Mouse (Mus musculus): ENCODE results near the gene Suds3. TPM values are rescaled to one million over a fixed set of nuclear protein-coding genes. Genes with fewer than 3 reads are reported as not detected.

Suds3 gene
- polyA plus RNA-seq, 1 experiment from 2014 or later, result 51.1 TPM

DNA sequence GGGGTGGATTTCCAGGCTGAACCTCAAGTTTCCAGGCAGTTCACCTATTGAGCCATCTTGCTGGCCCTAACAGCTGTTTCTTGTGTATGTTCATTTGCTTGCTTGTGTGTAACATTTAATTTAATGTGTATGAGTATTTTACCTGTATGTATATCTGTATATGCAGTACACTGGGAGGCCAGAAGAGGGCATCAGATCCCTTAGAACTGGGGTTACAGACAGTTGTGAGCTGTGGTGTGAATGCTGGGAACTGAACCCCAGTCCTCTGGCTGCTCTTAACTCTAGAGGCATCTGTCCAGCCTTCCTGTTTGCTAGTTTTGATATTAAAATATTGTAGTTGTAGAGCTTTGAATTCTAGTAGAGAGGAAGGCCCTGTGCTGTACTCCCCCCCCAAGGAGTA, 37.0 kb upstream of the Suds3 start:
- H3K27ac ChIP-seq (ENCODE audit: low read depth, low read length), result no peak overlapping the region
- H3K4me3 ChIP-seq (ENCODE audit: low read depth, low read length), result no peak overlapping the region
- no peak overlapping the region for H3K9ac ChIP-seq (replicated peaks; ENCODE audit: low read depth, low read length)
- ATAC-seq (ENCODE audit: low read depth), result no peak
- no peaks in the 10 kb centered on the region for H3K9me3 ChIP-seq (ENCODE audit: control insufficient read depth, low read length)
- no peak overlapping the region for H3K4me2 ChIP-seq (ENCODE audit: low read depth, low read length)
- H3K4me1 ChIP-seq (ENCODE audit: control insufficient read depth, insufficient read depth, low read length), result no peaks in the 10 kb centered on the region
- no peaks in the 10 kb centered on the region for H3K27me3 ChIP-seq (ENCODE audit: control insufficient read depth, insufficient read depth, low read length)
- H3K36me3 ChIP-seq (ENCODE audit: control insufficient read depth, insufficient read depth, low read length), result no peaks in the 10 kb centered on the region

DNA sequence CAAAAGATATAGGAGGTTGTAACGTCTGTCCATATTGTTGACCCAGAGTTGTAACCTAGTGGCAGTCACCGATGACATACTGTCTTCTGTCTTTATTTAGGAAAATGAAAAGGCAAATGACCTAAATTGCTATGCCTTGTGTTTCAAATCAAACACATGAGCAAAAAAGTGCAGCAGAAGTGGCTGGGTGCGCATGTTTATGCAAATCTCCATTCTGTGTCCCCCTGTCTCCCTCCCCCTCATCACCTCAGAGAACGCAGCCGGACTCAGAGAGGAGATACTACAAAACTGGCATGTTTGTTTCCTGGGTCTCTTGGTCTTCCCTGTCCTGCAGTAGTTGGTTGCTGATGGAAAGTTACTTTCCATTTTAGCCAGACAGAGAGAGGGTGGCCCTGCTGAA, 34.2 kb upstream of the Suds3 start:
- Histone ChIP-seq H3K4me2 (ENCODE audit: low read depth, low read length) (no peak overlapping the region), H3K27ac (ENCODE audit: low read depth, low read length) (no peak overlapping the region), H3K9me3 (ENCODE audit: control insufficient read depth, low read length) (no peaks in the 10 kb centered on the region), H3K4me3 (ENCODE audit: low read depth, low read length) (no peak overlapping the region), H3K27me3 (ENCODE audit: control insufficient read depth, insufficient read depth, low read length) (no peaks in the 10 kb centered on the region), H3K36me3 (ENCODE audit: control insufficient read depth, insufficient read depth, low read length) (no peaks in the 10 kb centered on the region), H3K4me1 (ENCODE audit: control insufficient read depth, insufficient read depth, low read length) (no peaks in the 10 kb centered on the region), H3K9ac (replicated peaks; ENCODE audit: low read depth, low read length) (no peak overlapping the region)
- 83% methylated on average over 5 of the region's 5 CpGs for WGBS
- no peak for ATAC-seq (ENCODE audit: low read depth)

DNA sequence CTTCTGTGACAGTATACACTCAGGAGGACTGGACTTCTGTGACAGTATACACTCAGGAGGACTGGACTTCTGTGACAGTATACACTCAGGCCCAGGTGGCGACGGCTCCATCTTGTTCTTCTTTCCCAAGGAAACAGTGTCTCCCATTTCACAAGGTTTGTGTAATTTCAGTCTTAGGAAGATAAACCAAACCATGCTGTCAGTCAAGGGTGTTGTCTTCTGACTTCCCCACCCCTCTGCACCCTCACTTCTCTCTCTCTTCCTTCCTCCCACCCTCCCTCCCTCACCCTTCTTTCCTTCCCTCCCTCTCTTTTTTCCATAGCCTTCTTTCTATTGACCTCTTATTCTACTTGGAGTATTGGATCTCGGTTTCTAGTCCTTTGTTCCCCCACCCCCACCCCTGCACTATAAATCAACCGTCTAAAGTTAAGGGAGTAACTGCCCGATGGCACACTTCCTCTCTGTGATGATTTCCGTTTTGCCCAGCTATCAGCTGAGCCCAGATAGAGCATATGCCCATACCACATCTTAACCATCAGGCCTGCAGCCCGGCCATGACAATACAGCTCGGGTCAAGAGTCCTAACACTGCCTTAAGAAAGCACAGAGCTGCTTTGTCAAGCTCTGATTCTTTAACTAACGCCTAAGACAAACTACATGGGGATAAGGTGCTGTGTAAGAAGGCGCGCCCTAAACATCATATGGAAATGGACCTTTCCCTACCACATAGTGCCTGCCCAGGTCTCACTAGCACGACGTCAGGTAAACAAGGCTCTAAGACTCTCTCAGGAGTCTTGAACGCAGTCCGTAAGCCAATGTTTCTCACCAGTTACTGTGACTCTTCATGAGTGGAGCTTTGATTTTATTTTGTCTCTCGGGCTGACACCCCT, 33.4 kb upstream of the Suds3 start:
- Histone ChIP-seq H3K27me3 (ENCODE audit: control insufficient read depth, insufficient read depth, low read length) (no peaks in the 10 kb centered on the region), H3K9ac (replicated peaks; ENCODE audit: low read depth, low read length) (no peak overlapping the region), H3K4me2 (ENCODE audit: low read depth, low read length) (no peak overlapping the region), H3K9me3 (ENCODE audit: control insufficient read depth, low read length) (no peaks in the 10 kb centered on the region), H3K4me1 (ENCODE audit: control insufficient read depth, insufficient read depth, low read length) (no peaks in the 10 kb centered on the region), H3K27ac (ENCODE audit: low read depth, low read length) (no peak overlapping the region), H3K4me3 (ENCODE audit: low read depth, low read length) (no peak overlapping the region), H3K36me3 (ENCODE audit: control insufficient read depth, insufficient read depth, low read length) (no peaks in the 10 kb centered on the region)
- WGBS, result 76% methylated on average over 16 of the region's 16 CpGs
- no peak for ATAC-seq (ENCODE audit: low read depth)

DNA sequence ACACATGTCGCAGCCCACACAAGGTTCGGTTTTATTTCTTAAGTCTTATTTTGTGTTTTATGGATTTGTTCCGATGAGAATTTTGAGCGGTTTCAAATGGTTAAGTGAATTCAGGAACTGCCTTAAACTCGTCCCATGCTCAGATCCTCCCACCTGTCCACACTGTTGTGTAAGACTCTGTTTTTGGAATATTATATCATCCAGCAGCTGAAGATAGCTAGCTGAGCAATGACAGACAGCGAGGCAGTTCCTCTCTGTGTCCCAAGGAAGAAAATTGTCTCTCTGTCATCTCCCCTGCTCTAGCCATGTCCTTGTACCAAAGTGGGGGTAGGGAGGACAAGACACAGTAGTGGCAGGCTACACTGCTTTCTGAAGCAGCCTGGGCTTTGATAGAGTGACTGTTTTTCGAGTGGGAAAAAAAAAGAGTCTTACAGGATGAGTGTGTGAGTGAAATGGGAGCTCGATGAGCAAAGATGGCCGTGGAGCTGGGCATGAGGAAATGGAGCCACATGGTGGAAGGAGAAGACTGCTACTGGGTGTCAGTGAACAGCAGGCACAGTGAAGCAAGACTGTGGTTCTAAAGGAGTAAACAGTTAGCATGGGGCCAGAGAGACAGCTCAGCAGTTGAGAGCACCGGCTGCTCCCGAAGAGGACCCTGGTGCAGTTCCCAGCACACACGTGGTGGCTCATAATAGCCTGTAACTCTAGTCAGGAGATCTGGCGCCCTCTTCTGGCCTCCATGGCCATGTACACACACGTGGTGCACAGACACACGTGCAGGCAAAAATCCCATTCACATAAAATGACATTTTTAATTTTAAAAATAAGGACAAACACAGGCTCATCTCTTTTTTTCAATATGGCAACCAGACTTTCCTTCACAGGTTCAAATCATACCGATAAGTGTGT, 31.5 kb upstream of the Suds3 start:
- whole genome bisulfite sequencing, result 93% methylated on average over 16 of the region's 16 CpGs
- H3K4me1 ChIP-seq (ENCODE audit: control insufficient read depth, insufficient read depth, low read length), result no peaks in the 10 kb centered on the region
- no peaks in the 10 kb centered on the region for H3K9me3 ChIP-seq (ENCODE audit: control insufficient read depth, low read length)
- H3K9ac ChIP-seq (replicated peaks; ENCODE audit: low read depth, low read length), result no peak overlapping the region
- H3K27me3 ChIP-seq (ENCODE audit: control insufficient read depth, insufficient read depth, low read length), result no peaks in the 10 kb centered on the region
- no peak for ATAC-seq (ENCODE audit: low read depth)
- H3K36me3 ChIP-seq (ENCODE audit: control insufficient read depth, insufficient read depth, low read length), result no peaks in the 10 kb centered on the region
- no peak overlapping the region for H3K4me3 ChIP-seq (ENCODE audit: low read depth, low read length)
- no peak overlapping the region for H3K27ac ChIP-seq (ENCODE audit: low read depth, low read length)
- H3K4me2 ChIP-seq (ENCODE audit: low read depth, low read length), result no peak overlapping the region

DNA sequence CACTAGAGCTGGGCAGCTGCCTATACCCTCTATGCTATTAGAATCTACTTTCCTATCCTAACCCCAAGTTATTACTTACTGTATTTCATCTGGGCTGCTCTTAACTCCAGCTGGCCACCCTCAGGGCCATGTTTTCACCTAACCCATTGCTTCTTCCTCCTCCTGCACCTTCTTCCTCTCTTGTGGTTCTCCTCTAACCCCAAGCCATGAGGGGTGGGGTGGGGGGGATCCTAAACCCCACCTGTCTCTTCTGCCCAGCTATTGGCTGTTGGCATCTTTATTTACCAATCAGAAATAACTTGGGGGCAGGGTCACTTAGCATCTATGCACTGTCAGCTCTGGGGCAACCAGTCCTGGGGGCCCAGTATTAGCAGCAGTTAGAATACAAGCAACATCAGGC, 30.3 kb upstream of the Suds3 start:
- Histone ChIP-seq H3K4me2 (ENCODE audit: low read depth, low read length) (no peak overlapping the region), H3K4me3 (ENCODE audit: low read depth, low read length) (no peak overlapping the region), H3K36me3 (ENCODE audit: control insufficient read depth, insufficient read depth, low read length) (no peaks in the 10 kb centered on the region), H3K4me1 (ENCODE audit: control insufficient read depth, insufficient read depth, low read length) (no peaks in the 10 kb centered on the region), H3K27ac (ENCODE audit: low read depth, low read length) (no peak overlapping the region), H3K9me3 (ENCODE audit: control insufficient read depth, low read length) (no peaks in the 10 kb centered on the region), H3K9ac (replicated peaks; ENCODE audit: low read depth, low read length) (no peak overlapping the region), H3K27me3 (ENCODE audit: control insufficient read depth, insufficient read depth, low read length) (no peaks in the 10 kb centered on the region)
- no peak for ATAC-seq (ENCODE audit: low read depth)

DNA sequence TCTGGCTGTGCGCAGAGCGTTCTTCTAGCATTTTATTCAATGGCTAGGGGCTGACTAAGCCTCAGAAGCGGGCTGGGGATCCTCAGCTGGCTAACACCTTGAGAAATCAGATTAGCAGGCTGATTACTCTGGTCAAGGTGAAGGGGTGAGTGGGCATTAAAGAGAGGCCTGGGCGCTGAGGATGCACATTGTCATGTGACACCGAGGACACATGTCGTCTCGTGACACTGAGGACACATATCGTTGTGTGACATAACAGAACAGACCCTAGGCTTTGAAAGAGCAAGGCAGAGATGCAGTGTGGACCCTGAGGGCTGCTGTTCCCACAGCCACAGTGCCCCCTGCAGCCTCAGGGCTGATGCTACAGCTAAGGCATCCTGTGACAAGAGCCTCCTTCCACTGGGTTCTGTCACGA, 27.8 kb upstream of the Suds3 start:
- no peak overlapping the region for H3K4me3 ChIP-seq (ENCODE audit: low read depth, low read length)
- 67% methylated on average over 9 of the region's 9 CpGs for WGBS

DNA sequence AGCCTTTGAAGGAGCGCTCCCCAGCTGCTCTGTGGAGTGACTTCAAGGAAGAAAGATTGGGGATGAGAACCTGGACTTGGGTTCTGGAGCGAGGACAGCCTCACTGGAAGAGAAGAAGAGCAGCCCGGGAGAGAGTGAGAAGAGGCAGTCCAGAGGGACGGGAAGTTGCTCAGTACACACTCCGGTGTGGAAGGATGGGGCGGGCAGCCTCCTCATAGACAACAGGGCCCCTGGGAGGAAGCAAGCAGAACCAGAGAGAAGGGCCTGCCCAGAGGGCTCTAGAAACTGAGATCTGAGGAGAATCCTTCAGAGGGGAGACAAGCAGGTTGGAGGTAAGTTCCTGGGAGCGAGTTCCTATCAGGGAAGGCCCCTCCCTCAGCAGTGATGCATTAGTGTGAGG, 24.5 kb upstream of the Suds3 start:
- Histone ChIP-seq H3K27me3 (ENCODE audit: control insufficient read depth, insufficient read depth, low read length) (no peaks in the 10 kb centered on the region), H3K9me3 (ENCODE audit: control insufficient read depth, low read length) (no peaks in the 10 kb centered on the region), H3K4me3 (ENCODE audit: low read depth, low read length) (no peak overlapping the region), H3K4me2 (ENCODE audit: low read depth, low read length) (no peak overlapping the region), H3K9ac (replicated peaks; ENCODE audit: low read depth, low read length) (no peak overlapping the region), H3K27ac (ENCODE audit: low read depth, low read length) (no peak overlapping the region), H3K36me3 (ENCODE audit: control insufficient read depth, insufficient read depth, low read length) (no peaks in the 10 kb centered on the region), H3K4me1 (ENCODE audit: control insufficient read depth, insufficient read depth, low read length) (no peaks in the 10 kb centered on the region)
- 72% methylated on average over 7 of the region's 7 CpGs for WGBS
- ATAC-seq (ENCODE audit: low read depth), result no peak

More for the DNA sequence above, 27.8 kb upstream of the Suds3 start:
- H3K9me3 ChIP-seq (ENCODE audit: control insufficient read depth, low read length), result no peaks in the 10 kb centered on the region
- no peak overlapping the region for H3K4me2 ChIP-seq (ENCODE audit: low read depth, low read length)
- ATAC-seq (ENCODE audit: low read depth), result no peak
- H3K27me3 ChIP-seq (ENCODE audit: control insufficient read depth, insufficient read depth, low read length), result no peaks in the 10 kb centered on the region
- H3K9ac ChIP-seq (replicated peaks; ENCODE audit: low read depth, low read length), result no peak overlapping the region
- no peaks in the 10 kb centered on the region for H3K36me3 ChIP-seq (ENCODE audit: control insufficient read depth, insufficient read depth, low read length)
- no peaks in the 10 kb centered on the region for H3K4me1 ChIP-seq (ENCODE audit: control insufficient read depth, insufficient read depth, low read length)
- H3K27ac ChIP-seq (ENCODE audit: low read depth, low read length), result no peak overlapping the region

DNA sequence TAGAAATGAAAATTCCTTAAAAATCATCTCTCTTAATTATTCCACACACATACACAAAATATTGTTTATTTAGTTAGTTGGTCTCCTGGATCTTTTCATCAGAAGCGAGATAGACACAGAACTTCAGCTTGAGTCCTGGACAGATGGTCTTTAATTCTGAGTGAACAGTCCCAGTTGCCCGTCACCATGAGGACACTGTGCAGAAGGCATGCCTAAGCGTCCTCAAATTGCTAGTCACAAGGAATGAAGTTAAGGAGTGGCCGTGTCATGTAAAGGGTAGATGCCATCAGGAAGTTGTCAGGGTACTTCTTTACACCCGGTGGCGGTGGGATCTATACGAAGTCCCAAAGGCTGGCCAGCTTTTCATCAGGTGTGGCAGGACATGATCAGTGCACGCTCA, 23.9 kb upstream of the Suds3 start:
- WGBS, result 81% methylated on average over 8 of the region's 8 CpGs
- H3K9me3 ChIP-seq (ENCODE audit: control insufficient read depth, low read length), result no peaks in the 10 kb centered on the region
- no peak overlapping the region for H3K4me3 ChIP-seq (ENCODE audit: low read depth, low read length)
- H3K4me1 ChIP-seq (ENCODE audit: control insufficient read depth, insufficient read depth, low read length), result no peaks in the 10 kb centered on the region
- H3K9ac ChIP-seq (replicated peaks; ENCODE audit: low read depth, low read length), result no peak overlapping the region
- H3K36me3 ChIP-seq (ENCODE audit: control insufficient read depth, insufficient read depth, low read length), result no peaks in the 10 kb centered on the region
- no peak for ATAC-seq (ENCODE audit: low read depth)
- no peak overlapping the region for H3K27ac ChIP-seq (ENCODE audit: low read depth, low read length)
- no peaks in the 10 kb centered on the region for H3K27me3 ChIP-seq (ENCODE audit: control insufficient read depth, insufficient read depth, low read length)
- H3K4me2 ChIP-seq (ENCODE audit: low read depth, low read length), result no peak overlapping the region
